Mouse (Mus musculus) heart, postnatal 0 days (tissue): ENCODE results near the gene Olfml2b. TPM values are rescaled to one million over a fixed set of nuclear protein-coding genes. Genes with fewer than 3 reads are reported as not detected.

Experiments used
- ATAC-seq: fragments of 200-750 bp; cut with Nextera tagmentation; 2 replicates; pipeline ENCODE4 v1.8.0; 2017; ENCODE audit warnings: low read depth, moderate number of reproducible peaks, moderate library complexity; ENCODE audit not compliant: insufficient read depth
- DNase-seq: peaks from one replicate; pipeline ENCODE4 v3.0.0-alpha.2; 2016; ENCODE audit warnings: low spot score
- H3K27ac ChIP-seq: fragments of 300-500 bp; sonication (generic); 2 replicates; pipeline ENCODE4 v1.5.1; 2014; ENCODE audit warnings: low read depth, mild to moderate bottlenecking
- H3K27me3 ChIP-seq: fragments of 300-500 bp; sonication (generic); 2 replicates; pipeline ENCODE4 v1.6.1; 2014; ENCODE audit warnings: low read length, mixed read lengths; ENCODE audit not compliant: control insufficient read depth, insufficient read depth
- H3K36me3 ChIP-seq: fragments of 300-500 bp; sonication (generic); replicated peaks from 2 replicates; pipeline ENCODE4 v1.6.1; 2014; ENCODE audit warnings: low read length, mixed read lengths; ENCODE audit not compliant: control insufficient read depth, insufficient read depth
- H3K4me1 ChIP-seq: fragments of 300-500 bp; sonication (generic); 2 replicates; pipeline ENCODE4 v1.6.1; 2014; ENCODE audit warnings: antibody characterized with exemption; ENCODE audit not compliant: control insufficient read depth, insufficient read depth
- H3K4me2 ChIP-seq: fragments of 300-500 bp; sonication (generic); 2 replicates; pipeline ENCODE4 v1.6.1; 2014; ENCODE audit warnings: low read depth, mild to moderate bottlenecking, low read length, moderate library complexity
- H3K4me3 ChIP-seq: fragments of 300-500 bp; sonication (generic); 2 replicates; pipeline ENCODE4 v1.5.1; 2014; ENCODE audit warnings: low read depth, low read length
- H3K9ac ChIP-seq: fragments of 300-500 bp; sonication (generic); replicated peaks from 2 replicates; pipeline ENCODE4 v1.6.1; 2014; ENCODE audit warnings: low read depth, low read length, mixed read lengths
- H3K9me3 ChIP-seq: fragments of 300-500 bp; sonication (generic); replicated peaks from 2 replicates; pipeline ENCODE4 v1.6.1; 2016; ENCODE audit warnings: low read length; ENCODE audit not compliant: control insufficient read depth
- CTCF ChIP-seq: IDR thresholded peaks from 2 replicates; pipeline ENCODE4 v1.5.1; 2016; ENCODE audit warnings: antibody characterized with exemption, control low read depth, low read depth
- EP300 ChIP-seq: IDR thresholded peaks from 2 replicates; pipeline ENCODE4 v1.6.1; 2016; ENCODE audit warnings: antibody characterized with exemption, low read depth
- WGBS: fragments of 180-500 bp; shearing (Covaris S2); extraction: QIAGEN DNeasy Blood & Tissue Kit; methylation state at CpG from one replicate; pipeline ENCODE4 v1.1.7; 2014; 5-methylcytosine and 5-hydroxymethylcytosine counted together
- polyA plus RNA-seq: library from polyadenylated mRNA; unstranded; fragments of >200 nt; fragmentation: Nextera tagmentation; extraction: Ambion mirVana; gene quantifications from 2 replicates; pipeline ENCODE4 v1.2.1, GENCODE M21; 2015
- total RNA-seq: library from RNA; depleted of rRNA; stranded (reverse); fragments of >200 nt; gene quantifications from 2 replicates; pipeline ENCODE4 v1.2.3, GENCODE M21; 2014; ENCODE audit warnings: low replicate concordance

Gene Olfml2b
- total and polyA plus RNA-seq, 2 experiments from 2014 or later = 26.3 to 63.0 TPM

DNA sequence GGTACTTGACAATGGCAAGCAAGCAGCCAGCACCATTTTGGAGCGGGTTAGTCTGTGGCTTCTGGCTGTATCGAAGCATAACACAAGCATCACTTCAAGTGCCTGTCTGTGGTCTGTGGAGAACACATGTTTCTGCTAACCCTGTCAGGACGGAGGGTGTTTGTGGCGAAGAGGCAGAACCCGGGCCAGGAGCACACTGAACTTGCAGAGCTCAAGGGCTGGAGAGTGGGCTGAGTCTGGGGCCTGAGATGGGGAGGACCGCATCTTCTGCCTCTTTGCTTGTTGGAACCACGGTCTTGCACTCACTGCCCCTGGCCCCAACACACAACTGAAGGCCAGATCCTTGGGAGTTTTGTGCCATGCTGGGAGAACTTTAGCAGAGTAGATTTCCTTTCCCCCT, 34.5 kb upstream of the Olfml2b start:
- WGBS = 41% methylated on average over 7 of the region's 7 CpGs
- Histone ChIP-seq H3K36me3 (no peaks in the 10 kb centered on the region), H3K4me1 (peaks cover 4% of the 10 kb centered on the region), H3K27ac (no peak overlapping the region), H3K4me3 (no peak overlapping the region), H3K9ac (no peak overlapping the region), H3K9me3 (no peaks in the 10 kb centered on the region), H3K4me2 (no peak overlapping the region), H3K27me3 (no peaks in the 10 kb centered on the region)
- TF ChIP-seq EP300 (no peak), CTCF (no peak)
- ATAC-seq = no peak
- no peak for DNase-seq

DNA sequence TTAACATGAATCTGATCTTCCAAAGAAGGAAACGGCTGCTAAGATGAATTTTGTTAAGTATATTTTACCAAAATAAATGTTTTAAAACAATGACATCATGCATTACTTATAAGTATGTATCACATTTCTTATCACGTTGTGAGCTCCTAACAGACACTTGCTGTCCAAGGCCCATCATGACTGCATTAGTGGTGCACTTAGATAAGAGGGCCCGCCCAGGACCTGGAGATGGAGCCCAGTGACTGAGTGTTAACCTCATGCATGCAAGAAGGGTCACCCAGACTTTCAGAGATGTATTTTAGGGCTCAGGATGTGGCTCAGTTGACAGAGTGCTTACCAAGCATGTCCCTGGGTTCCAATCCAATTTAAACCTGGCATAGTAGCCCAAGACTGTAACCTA, 34.0 kb upstream of the Olfml2b start:
- no peak overlapping the region for H3K27ac ChIP-seq
- 59% methylated on average over 3 of the region's 3 CpGs for WGBS

DNA sequence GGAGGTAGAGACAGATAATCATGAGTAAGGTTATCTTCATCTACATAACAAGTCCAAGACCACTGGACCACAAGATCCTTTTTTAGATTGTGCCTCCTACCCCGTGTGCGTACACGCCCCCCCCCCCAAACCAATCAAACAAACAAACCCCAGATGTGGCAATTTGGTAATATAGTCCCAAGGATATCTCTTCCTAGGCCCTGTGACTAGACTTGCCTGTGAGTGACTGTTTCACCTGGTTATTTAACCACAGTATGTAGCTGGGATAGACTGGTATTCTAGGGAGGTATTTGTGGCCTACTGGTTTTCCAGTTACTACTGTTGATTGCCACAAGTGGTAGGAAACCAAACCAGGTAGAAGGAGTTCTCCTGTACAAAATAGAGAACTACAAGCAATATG, 33.6 kb upstream of the Olfml2b start:
- TF ChIP-seq EP300 = no peak
- TF ChIP-seq CTCF = no peak
- Histone ChIP-seq H3K9ac (no peak overlapping the region), H3K36me3 (no peaks in the 10 kb centered on the region), H3K4me1 (no peaks in the 10 kb centered on the region), H3K27ac (no peak overlapping the region), H3K9me3 (no peaks in the 10 kb centered on the region), H3K4me3 (no peak overlapping the region), H3K27me3 (no peaks in the 10 kb centered on the region), H3K4me2 (no peak overlapping the region)
- DNase-seq (no peak), ATAC-seq (no peak)
- WGBS = 94% methylated on average over 3 of the region's 3 CpGs

More for the DNA sequence above, 34.0 kb upstream of the Olfml2b start:
- Histone ChIP-seq H3K9ac (no peak overlapping the region), H3K27me3 (no peaks in the 10 kb centered on the region), H3K9me3 (no peaks in the 10 kb centered on the region), H3K36me3 (no peaks in the 10 kb centered on the region), H3K4me2 (no peak overlapping the region), H3K4me1 (peaks cover under 1% of the 10 kb centered on the region; the same call in 1 of the 2 replicates), H3K4me3 (no peak overlapping the region)
- no peak for ATAC-seq
- TF ChIP-seq CTCF = no peak
- no peak for TF ChIP-seq EP300
- no peak for DNase-seq

DNA sequence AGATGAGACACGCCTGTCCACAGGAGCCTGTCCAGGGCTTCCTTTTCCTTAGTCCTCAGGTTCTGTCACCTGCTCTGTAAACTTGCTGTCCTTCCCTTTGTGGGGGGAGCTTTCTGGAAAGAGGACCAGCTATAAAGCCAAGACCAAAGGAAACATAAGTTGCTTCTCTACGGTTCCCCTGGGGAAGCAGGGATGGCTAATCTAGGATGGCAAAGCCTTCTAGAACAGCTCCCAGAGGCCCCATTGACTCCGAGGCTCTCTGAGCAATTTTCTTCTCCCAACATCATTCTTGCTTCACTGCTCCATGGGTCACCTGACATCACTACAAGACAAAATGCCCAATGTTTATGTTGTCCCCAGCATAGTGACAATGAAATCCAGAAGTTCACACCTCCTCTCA, 32.7 kb upstream of the Olfml2b start:
- no peak overlapping the region for H3K9ac ChIP-seq
- H3K4me3 ChIP-seq = no peak overlapping the region
- DNase-seq (no peak), ATAC-seq (no peak)
- no peaks in the 10 kb centered on the region for H3K36me3 ChIP-seq
- WGBS = 93% methylated on average over 3 of the region's 3 CpGs
- H3K4me2 ChIP-seq = no peak overlapping the region
- H3K27me3 ChIP-seq = no peaks in the 10 kb centered on the region
- no peak for TF ChIP-seq EP300
- no peak for TF ChIP-seq CTCF
- H3K27ac ChIP-seq = no peak overlapping the region
- no peaks in the 10 kb centered on the region for H3K9me3 ChIP-seq
- H3K4me1 ChIP-seq = no peaks in the 10 kb centered on the region

DNA sequence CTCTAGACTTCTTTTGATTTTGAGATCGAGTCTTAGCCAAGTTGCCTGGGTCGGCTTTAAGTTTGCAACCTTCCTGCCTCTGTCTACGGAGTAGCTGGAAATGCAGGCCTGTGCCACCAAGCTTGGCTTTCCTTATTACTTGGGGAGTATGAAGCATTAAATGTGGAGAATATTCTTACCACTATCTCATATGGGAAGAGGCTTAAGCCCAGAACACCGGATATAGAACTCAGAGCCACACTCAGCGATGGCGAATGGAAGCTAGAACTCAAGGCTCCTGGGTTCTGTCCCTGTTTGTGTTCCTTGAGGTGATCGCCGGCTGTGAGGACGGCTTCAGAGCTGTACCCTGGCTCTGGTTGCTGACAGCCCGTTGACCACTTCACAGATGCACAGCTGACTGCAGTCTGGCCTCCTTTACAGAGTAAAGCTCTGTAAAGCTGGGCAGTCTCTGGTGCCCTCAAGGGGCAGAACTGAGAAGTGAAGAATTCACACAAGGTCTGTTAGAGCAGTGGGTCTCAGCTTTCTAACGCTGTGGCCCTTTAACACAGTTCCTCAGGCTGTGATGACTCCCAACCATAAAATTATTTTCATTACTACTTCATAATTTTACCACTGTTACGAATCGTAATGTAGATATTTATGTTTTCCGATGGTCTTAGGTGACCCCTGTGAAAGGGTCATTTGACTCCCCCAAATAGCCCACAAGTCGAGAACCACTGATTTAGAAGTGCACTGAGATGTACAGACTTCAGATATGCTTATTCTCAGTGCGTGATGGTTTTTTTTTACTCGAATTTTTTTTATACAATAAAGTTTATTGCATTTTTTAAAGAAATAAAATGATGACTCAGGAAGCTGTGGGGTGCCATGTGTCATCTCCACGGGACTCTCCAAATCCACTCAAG, 31.1 kb upstream of the Olfml2b start:
- Histone ChIP-seq H3K27ac (no peak overlapping the region), H3K4me1 (no peaks in the 10 kb centered on the region), H3K4me3 (no peak overlapping the region), H3K9ac (no peak overlapping the region), H3K36me3 (no peaks in the 10 kb centered on the region), H3K9me3 (no peaks in the 10 kb centered on the region), H3K27me3 (no peaks in the 10 kb centered on the region), H3K4me2 (no peak overlapping the region; the same call in 1 of the 2 replicates)
- 54% methylated on average over 18 of the region's 18 CpGs for WGBS
- no peak for TF ChIP-seq EP300
- TF ChIP-seq CTCF = peak; percentile 97
- DNase-seq = peak; percentile 88
- peak; percentile 82 for ATAC-seq
